Mouse (Mus musculus): ENCODE results near the gene Cped1. TPM values are rescaled to one million over a fixed set of nuclear protein-coding genes. Genes with fewer than 3 reads are reported as not detected.
A peak's percentile ranks its signal among the peaks of the same experiment; 100 is the strongest.
"Not testable (repeated sequence)": the region's sequence is repeated elsewhere in the genome, so short reads cannot be mapped to it uniquely, and the experiment has no call there.

Cped1 gene
- polyA plus RNA-seq, 2 experiments = 1.8 to 2.5 TPM

DNA sequence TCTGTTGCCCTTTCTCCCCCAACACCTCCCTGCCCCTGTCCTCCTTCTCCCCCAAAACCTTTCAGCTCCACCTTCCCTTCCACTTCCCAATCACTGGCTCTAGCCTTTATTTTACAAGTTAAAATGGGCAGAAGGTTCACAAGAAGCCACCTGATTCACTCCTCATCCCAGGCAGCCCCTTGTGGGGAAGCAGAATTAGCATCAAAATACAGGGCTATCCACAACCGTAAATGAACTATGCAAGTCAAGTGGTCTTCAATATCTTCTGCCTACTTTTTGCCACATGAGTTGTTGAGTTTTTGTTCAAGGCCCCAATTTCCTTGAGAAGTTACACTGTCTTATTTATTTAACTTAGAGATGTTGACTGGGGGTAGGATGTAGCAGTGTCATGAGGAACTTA is 131.0 kb downstream of the Cped1 start:
- H3K4me1 ChIP-seq (replicated peaks; ENCODE audit: control insufficient read depth in 2 of 2, insufficient read depth in 2 of 2, low read length in 1 of 2) = no peaks in the 10 kb centered on the region
- ATAC-seq (ENCODE audit: insufficient read depth) (no peak), DNase-seq (ENCODE audit: low read depth in 3 of 3, low spot score in 3 of 3) (no peak)
- no peak overlapping the region for H3K4me3 ChIP-seq (ENCODE audit: insufficient read depth in 1 of 2, low read depth in 2 of 2, low read length in 2 of 2)
- TF ChIP-seq EP300 (IDR thresholded peaks at IDR 0.05; ENCODE audit: low read depth) (no peak), CTCF (IDR thresholded peaks at IDR 0.05; ENCODE audit: low read depth) (no peak)
- H3K9ac ChIP-seq (replicated peaks) = no peak overlapping the region
- H3K36me3 ChIP-seq (replicated peaks; ENCODE audit: control insufficient read depth, insufficient read depth, low read depth) = no peaks in the 10 kb centered on the region
- H3K9me3 ChIP-seq (ENCODE audit: control insufficient read depth, low read length) = no peaks in the 10 kb centered on the region
- H3K4me2 ChIP-seq (ENCODE audit: low read depth) = no peak overlapping the region
- no peaks in the 10 kb centered on the region for H3K27me3 ChIP-seq (ENCODE audit: control insufficient read depth, insufficient read depth, low read length)
- WGBS (ENCODE audit: insufficient replicate concordance) = 84% methylated on average over 1 of the region's 1 CpGs
- H3K27ac ChIP-seq = no peak overlapping the region

DNA sequence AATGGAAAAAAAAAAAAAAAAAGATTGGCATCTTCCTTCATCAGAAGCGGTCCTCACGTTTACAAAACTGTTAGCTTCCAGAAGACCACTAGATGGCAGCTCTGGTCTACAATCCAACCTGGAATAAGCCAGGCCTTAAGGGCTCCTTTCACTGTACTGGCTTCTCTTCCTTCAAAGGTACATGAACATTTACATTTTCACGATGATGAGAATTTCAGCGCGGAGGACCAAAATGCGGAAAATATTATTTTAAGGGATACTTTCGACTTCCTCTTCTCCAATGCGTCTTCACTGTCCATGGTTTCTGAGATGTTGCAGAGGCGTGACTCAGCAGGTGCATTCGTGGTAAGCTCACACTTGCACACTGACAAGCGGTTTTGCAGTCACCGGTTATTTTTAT is 136.4 kb downstream of the Cped1 start:
- peak in 1 of 3 experiments; percentile 27 for DNase-seq (ENCODE audit: low read depth in 3 of 3, low spot score in 3 of 3)
- WGBS (ENCODE audit: insufficient replicate concordance) = 14% methylated on average over 12 of the region's 12 CpGs

DNA sequence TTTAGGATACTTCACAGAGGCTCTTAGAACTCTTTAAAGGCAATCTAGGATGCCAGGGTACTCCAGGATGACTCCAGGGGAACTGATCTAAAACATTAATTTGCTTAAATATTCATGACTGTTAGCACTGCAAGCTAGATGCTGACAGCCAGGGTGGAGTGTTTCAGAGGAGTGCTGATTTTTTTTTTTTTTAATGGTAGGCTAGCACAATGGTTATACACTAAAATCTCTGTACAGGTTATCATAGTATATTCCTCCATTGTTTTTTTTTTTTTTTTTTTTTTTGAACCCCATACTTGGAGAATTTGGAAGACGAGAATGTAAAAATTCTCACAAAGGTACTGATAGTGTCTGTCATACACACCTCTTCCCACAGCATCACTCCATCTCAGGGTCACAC is 137.0 kb downstream of the Cped1 start:
- H3K4me3 ChIP-seq (ENCODE audit: insufficient read depth in 1 of 2, low read depth in 2 of 2, low read length in 2 of 2) = no peak overlapping the region
- H3K27ac ChIP-seq = no peak overlapping the region
- H3K9me3 ChIP-seq (ENCODE audit: control insufficient read depth, low read length) = no peaks in the 10 kb centered on the region
- TF ChIP-seq CTCF (IDR thresholded peaks at IDR 0.05; ENCODE audit: low read depth) = no peak
- TF ChIP-seq EP300 (IDR thresholded peaks at IDR 0.05; ENCODE audit: low read depth) = no peak
- no peak overlapping the region for H3K4me2 ChIP-seq (ENCODE audit: low read depth)
- H3K9ac ChIP-seq (replicated peaks) = no peak overlapping the region
- no peaks in the 10 kb centered on the region for H3K36me3 ChIP-seq (replicated peaks; ENCODE audit: control insufficient read depth, insufficient read depth, low read depth)
- ATAC-seq (ENCODE audit: insufficient read depth) (no peak), DNase-seq (ENCODE audit: low read depth in 3 of 3, low spot score in 3 of 3) (no peak)
- WGBS (ENCODE audit: insufficient replicate concordance) = 57% methylated on average over 1 of the region's 1 CpGs
- no peaks in the 10 kb centered on the region for H3K27me3 ChIP-seq (ENCODE audit: control insufficient read depth, insufficient read depth, low read length)
- H3K4me1 ChIP-seq (replicated peaks; ENCODE audit: control insufficient read depth in 2 of 2, insufficient read depth in 2 of 2, low read length in 1 of 2) = no peaks in the 10 kb centered on the region

More for the DNA sequence above, 136.4 kb downstream of the Cped1 start:
- no peaks in the 10 kb centered on the region for H3K36me3 ChIP-seq (replicated peaks; ENCODE audit: control insufficient read depth, insufficient read depth, low read depth)
- no peak overlapping the region for H3K4me3 ChIP-seq (ENCODE audit: insufficient read depth in 1 of 2, low read depth in 2 of 2, low read length in 2 of 2)
- no peak overlapping the region for H3K9ac ChIP-seq (replicated peaks)
- H3K27ac ChIP-seq = no peak overlapping the region
- ATAC-seq (ENCODE audit: insufficient read depth) = no peak
- TF ChIP-seq EP300 (IDR thresholded peaks at IDR 0.05; ENCODE audit: low read depth) (no peak), CTCF (IDR thresholded peaks at IDR 0.05; ENCODE audit: low read depth) (peak; percentile 55)
- no peak overlapping the region for H3K4me2 ChIP-seq (ENCODE audit: low read depth)
- no peaks in the 10 kb centered on the region for H3K9me3 ChIP-seq (ENCODE audit: control insufficient read depth, low read length)
- no peaks in the 10 kb centered on the region for H3K4me1 ChIP-seq (replicated peaks; ENCODE audit: control insufficient read depth in 2 of 2, insufficient read depth in 2 of 2, low read length in 1 of 2)
- H3K27me3 ChIP-seq (ENCODE audit: control insufficient read depth, insufficient read depth, low read length) = no peaks in the 10 kb centered on the region

DNA sequence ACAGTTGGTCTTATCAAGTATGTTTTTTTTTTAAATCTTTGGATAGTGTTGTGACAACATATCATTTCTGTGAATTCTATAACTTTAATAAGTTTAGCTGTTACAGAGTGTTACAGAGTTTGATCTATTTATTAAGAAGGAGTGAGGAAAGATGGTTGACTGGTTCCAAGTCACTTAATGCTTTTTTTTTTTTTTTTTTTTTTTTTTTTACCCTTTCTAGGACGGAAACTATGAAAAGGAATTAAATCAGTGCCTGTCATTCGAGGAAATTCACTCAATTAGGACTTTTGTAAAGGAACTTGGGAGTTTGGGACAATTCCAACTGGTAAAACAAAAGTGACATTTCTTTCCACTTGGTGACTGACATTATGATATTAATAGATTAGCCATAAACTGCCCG is 137.6 kb downstream of the Cped1 start:
- Histone ChIP-seq H3K9me3 (ENCODE audit: control insufficient read depth, low read length) (no peaks in the 10 kb centered on the region), H3K9ac (replicated peaks) (no peak overlapping the region), H3K36me3 (replicated peaks; ENCODE audit: control insufficient read depth, insufficient read depth, low read depth) (no peaks in the 10 kb centered on the region), H3K4me3 (ENCODE audit: insufficient read depth in 1 of 2, low read depth in 2 of 2, low read length in 2 of 2) (no peak overlapping the region), H3K4me1 (replicated peaks; ENCODE audit: control insufficient read depth in 2 of 2, insufficient read depth in 2 of 2, low read length in 1 of 2) (no peaks in the 10 kb centered on the region), H3K27ac (no peak overlapping the region), H3K4me2 (ENCODE audit: low read depth) (no peak overlapping the region), H3K27me3 (ENCODE audit: control insufficient read depth, insufficient read depth, low read length) (no peaks in the 10 kb centered on the region)
- no peak for DNase-seq (ENCODE audit: low read depth in 3 of 3, low spot score in 3 of 3)
- no peak for TF ChIP-seq CTCF (IDR thresholded peaks at IDR 0.05; ENCODE audit: low read depth)
- TF ChIP-seq EP300 (IDR thresholded peaks at IDR 0.05; ENCODE audit: low read depth) = no peak
- WGBS (ENCODE audit: insufficient replicate concordance) = 37% methylated on average over 3 of the region's 3 CpGs
- no peak for ATAC-seq (ENCODE audit: insufficient read depth)

DNA sequence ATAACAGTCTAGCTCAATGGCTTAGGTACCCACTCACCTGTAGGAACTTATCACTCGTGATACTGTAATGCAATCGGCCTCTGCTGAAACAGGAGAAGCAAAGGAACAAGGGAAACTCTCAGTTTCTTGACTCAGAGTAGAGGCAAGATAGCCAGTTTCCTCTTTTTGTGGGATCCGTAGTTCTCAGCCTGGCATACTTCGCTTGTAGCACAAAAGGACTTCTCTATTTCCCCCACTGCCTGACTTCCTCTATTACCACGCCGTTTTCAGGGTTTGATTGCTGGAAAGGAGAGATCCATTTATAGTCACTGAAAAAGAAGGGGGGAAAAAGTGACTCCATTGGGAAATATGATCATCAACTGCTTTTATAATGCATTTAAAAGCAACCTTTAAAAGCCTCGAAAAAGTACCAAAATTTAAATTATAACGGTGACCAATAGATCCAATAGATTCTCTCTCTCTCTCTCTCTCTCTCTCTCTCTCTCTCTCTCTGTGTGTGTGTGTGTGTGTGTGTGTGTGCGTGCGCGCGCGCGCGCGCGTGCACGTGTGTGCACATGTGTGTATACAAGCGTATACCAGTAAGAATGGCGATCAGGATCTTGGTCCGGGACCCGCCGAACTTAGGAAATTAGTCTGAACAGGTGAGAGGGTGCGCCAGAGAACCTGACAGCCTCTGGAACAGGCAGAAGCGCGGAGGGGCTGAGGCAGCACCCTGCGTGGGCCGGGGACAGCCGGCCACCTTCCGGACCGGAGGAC is 139.0 kb downstream of the Cped1 start:
- not testable (repeated sequence) for H3K36me3 ChIP-seq (replicated peaks; ENCODE audit: control insufficient read depth, insufficient read depth, low read depth); H3K4me2 ChIP-seq (ENCODE audit: low read depth); H3K4me1 ChIP-seq (replicated peaks; ENCODE audit: control insufficient read depth in 2 of 2, insufficient read depth in 2 of 2, low read length in 1 of 2); H3K27me3 ChIP-seq (ENCODE audit: control insufficient read depth, insufficient read depth, low read length); H3K9me3 ChIP-seq (ENCODE audit: control insufficient read depth, low read length); H3K27ac ChIP-seq; H3K9ac ChIP-seq (replicated peaks); ATAC-seq (ENCODE audit: insufficient read depth); H3K4me3 ChIP-seq (ENCODE audit: insufficient read depth in 1 of 2, low read depth in 2 of 2, low read length in 2 of 2)
- 51% methylated on average over 24 of the region's 31 CpGs for WGBS (ENCODE audit: insufficient replicate concordance)
- DNase-seq (ENCODE audit: low read depth in 3 of 3, low spot score in 3 of 3) = peak in 2 of 3 experiments; percentile 11 to 30
